Mouse (Mus musculus) embryonic facial prominence, embryonic 10.5 days (tissue): ENCODE data around the gene Spn. TPM values are rescaled to one million over a fixed set of nuclear protein-coding genes. Genes with fewer than 3 reads are reported as not detected.

Experiments used
- DNase-seq: peaks from one replicate; pipeline ENCODE4 v3.0.0-alpha.2; 2017; ENCODE audit warnings: low spot score
- H3K27ac ChIP-seq: fragments of 300-500 bp; sonication (generic); replicated peaks from 2 replicates; pipeline ENCODE4 v1.5.1; 2016; ENCODE audit warnings: mild to moderate bottlenecking
- H3K27me3 ChIP-seq: fragments of 300-500 bp; sonication (generic); replicated peaks from 2 replicates; pipeline ENCODE4 v1.6.1; 2016; ENCODE audit warnings: low read depth, mild to moderate bottlenecking; ENCODE audit not compliant: poor library complexity, severe bottlenecking
- H3K36me3 ChIP-seq: fragments of 300-500 bp; sonication (generic); replicated peaks from 2 replicates; pipeline ENCODE4 v1.6.1; 2016; ENCODE audit warnings: mild to moderate bottlenecking, moderate library complexity
- H3K4me1 ChIP-seq: fragments of 300-500 bp; sonication (generic); 2 replicates; pipeline ENCODE4 v1.6.1; 2016
- H3K4me3 ChIP-seq: fragments of 300-500 bp; sonication (generic); 2 replicates; pipeline ENCODE4 v1.5.1; 2016; ENCODE audit warnings: mild to moderate bottlenecking, moderate library complexity
- H3K9me3 ChIP-seq: fragments of 300-500 bp; sonication (generic); 2 replicates; pipeline ENCODE4 v1.6.1; 2016; ENCODE audit warnings: mild to moderate bottlenecking
- WGBS: fragments of 180-500 bp; shearing (Covaris S2); methylation state at CpG from one replicate; pipeline ENCODE4 v1.1.7; 2016; 5-methylcytosine and 5-hydroxymethylcytosine counted together
- polyA plus RNA-seq: library from polyadenylated mRNA; unstranded; fragments of >200 nt; fragmentation: Nextera tagmentation; extraction: Ambion mirVana; gene quantifications from 2 replicates; pipeline ENCODE4 v1.2.1, GENCODE M21; 2016

The Spn gene
- polyA plus RNA-seq, 1 experiment from 2014 or later: 0.04 TPM

DNA sequence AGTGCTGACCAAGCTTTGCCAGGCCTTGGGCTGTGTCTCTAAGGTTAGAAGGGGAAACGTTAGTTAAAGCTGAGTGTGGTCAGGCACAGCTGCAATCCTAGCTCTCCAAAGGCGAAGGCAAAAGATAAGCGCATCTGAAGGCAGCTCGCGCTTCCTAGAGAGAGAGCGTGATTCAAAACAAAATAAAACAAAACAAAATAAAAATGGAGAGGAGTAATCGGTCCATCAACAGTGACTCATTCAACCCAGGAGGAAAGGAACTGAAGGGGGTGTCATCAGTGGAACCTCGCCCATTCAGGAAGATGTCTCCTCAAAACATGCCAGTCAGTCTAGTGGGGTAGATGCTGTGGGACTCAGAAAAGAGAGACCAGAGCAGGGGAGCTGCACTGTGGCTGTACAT is 55.4 kb downstream of the Spn start:
- 84% methylated on average over 8 of the region's 8 CpGs for WGBS
- no peak for DNase-seq

More for the DNA sequence above, 55.4 kb downstream of the Spn start:
- Histone ChIP-seq H3K4me3 (no peak overlapping the region), H3K9me3 (no peaks in the 10 kb centered on the region), H3K27me3 (no peaks in the 10 kb centered on the region), H3K27ac (no peak overlapping the region), H3K36me3 (no peaks in the 10 kb centered on the region), H3K4me1 (no peaks in the 10 kb centered on the region)

Other genes with a start within 250 kb of the Spn start
- gene Tmem219, start 214.9 kb downstream of the Spn start, polyA plus RNA-seq: 16.7 and 21.3 TPM in 2 replicates
- gene Kctd13, start 208.9 kb downstream of the Spn start, polyA plus RNA-seq: 20.2 and 21.3 TPM in 2 replicates
- 0.14 and 0.15 TPM in 2 replicates for gene Asphd1, start 188.2 kb downstream of the Spn start, polyA plus RNA-seq
- 0.77 and 1.2 TPM in 2 replicates for gene Sez6l2, start 187.3 kb downstream of the Spn start, polyA plus RNA-seq
- 79.9 and 85.2 TPM in 2 replicates for gene Cdipt, start 161.9 kb downstream of the Spn start, polyA plus RNA-seq
- 0.50 and 0.77 TPM in 2 replicates for gene Cdiptos, start 161.7 kb downstream of the Spn start, polyA plus RNA-seq
- 4.1 TPM in 2 replicates for gene Mvp, start 123.2 kb downstream of the Spn start, polyA plus RNA-seq
- 0.78 TPM in 1 of 2 replicates, not detected in the other for gene Pagr1b, start 121.3 kb downstream of the Spn start, polyA plus RNA-seq
- 41.1 and 107 TPM in 2 replicates for gene Pagr1a, start 120.5 kb downstream of the Spn start, polyA plus RNA-seq
- 37.7 and 92.9 TPM in 2 replicates for gene Gm42742, start 116.7 kb downstream of the Spn start, polyA plus RNA-seq
- 2.7 and 3.4 TPM in 2 replicates for gene Prrt2, start 116.6 kb downstream of the Spn start, polyA plus RNA-seq
- gene Maz, start 110.8 kb downstream of the Spn start, polyA plus RNA-seq: 63.6 and 68.8 TPM in 2 replicates
- gene Kif22, start 95.4 kb downstream of the Spn start, polyA plus RNA-seq: 200 and 207 TPM in 2 replicates
- gene Zg16, start 50.5 kb downstream of the Spn start, polyA plus RNA-seq: not detected in 2 replicates
- 0.54 and 1.4 TPM in 2 replicates for gene AI467606, start 46.5 kb downstream of the Spn start, polyA plus RNA-seq
- 3.7 and 4.1 TPM in 2 replicates for gene Qprt, start 15.6 kb downstream of the Spn start, polyA plus RNA-seq
- 89.9 and 93.4 TPM in 2 replicates for gene Cd2bp2, start 58.2 kb upstream of the Spn start, polyA plus RNA-seq
- 31.3 and 34.4 TPM in 2 replicates for gene Tbc1d10b, start 70.6 kb upstream of the Spn start, polyA plus RNA-seq
- gene Mylpf, start 71.1 kb upstream of the Spn start, polyA plus RNA-seq: 9.3 and 10.7 TPM in 2 replicates
- gene Zfp553, start 95.2 kb upstream of the Spn start, polyA plus RNA-seq: 73.5 and 75.8 TPM in 2 replicates
- gene Sept1, start 95.3 kb upstream of the Spn start, polyA plus RNA-seq: 27.3 and 30.0 TPM in 2 replicates
- 65.1 and 69.1 TPM in 2 replicates for gene Zfp771, start 106.5 kb upstream of the Spn start, polyA plus RNA-seq
- 363 and 380 TPM in 2 replicates for gene Dctpp1, start 122.9 kb upstream of the Spn start, polyA plus RNA-seq
- gene Sephs2, start 136.2 kb upstream of the Spn start, polyA plus RNA-seq: 82.5 and 86.4 TPM in 2 replicates
- 0.73 and 0.82 TPM in 2 replicates for gene Itgal, start 158.4 kb upstream of the Spn start, polyA plus RNA-seq
- 19.7 and 20.9 TPM in 2 replicates for gene Zfp768, start 207.8 kb upstream of the Spn start, polyA plus RNA-seq
- gene Zfp747, start 238.2 kb upstream of the Spn start, polyA plus RNA-seq: 9.0 and 9.3 TPM in 2 replicates
- 5.1 and 6.4 TPM in 2 replicates for gene 9130019O22Rik, start 249.3 kb upstream of the Spn start, polyA plus RNA-seq